Mouse (Mus musculus): ENCODE results near the gene Ppcdc. TPM values are rescaled to one million over a fixed set of nuclear protein-coding genes. Genes with fewer than 3 reads are reported as not detected.

The Ppcdc gene
- 26.5 and 32.2 TPM in 2 replicates for polyA plus RNA-seq (2014; fragmentation: Nextera tagmentation; extraction: Ambion mirVana)

DNA sequence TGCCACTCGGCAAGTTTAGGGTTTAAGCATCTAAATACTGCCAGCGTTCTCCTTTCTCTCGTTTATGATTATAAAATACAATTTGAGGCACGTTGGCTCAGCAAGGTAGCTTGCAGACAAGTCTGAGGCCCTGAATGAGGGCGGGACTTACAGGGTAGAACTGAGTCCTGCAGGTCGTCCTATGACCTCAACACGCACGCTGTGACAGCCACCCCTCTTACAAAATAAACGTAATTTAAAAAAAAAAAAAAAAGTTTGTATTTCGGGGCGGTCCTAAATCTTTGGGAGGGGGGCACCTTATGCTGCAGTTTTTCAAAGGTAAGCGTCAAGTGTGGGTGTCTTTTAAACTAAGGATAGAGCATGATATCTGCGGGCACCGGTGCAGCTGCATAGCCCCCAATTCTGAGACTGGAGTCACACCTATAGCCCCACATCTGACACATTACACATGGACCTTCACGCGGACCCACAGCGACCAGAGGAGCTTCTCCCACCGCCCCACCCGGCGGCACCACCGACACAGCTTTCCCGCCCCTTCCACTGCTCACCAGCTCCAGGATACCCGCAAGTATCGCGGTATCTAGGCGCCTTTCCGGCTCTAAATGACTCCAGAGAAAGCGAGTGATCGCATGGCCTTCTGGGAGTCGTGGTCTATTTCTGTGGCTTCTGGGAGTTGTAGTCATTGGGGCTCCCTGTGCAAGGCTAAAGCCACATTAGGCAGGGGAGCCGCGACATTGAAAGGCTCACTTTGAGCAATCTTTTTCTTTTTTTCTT is at the start of gene Ppcdc:
Gene Ppcdc (minus strand): TSS at position 603 of the 774 bp plus-strand sequence.
- Histone ChIP-seq H3K27ac (replicated peaks; ENCODE audit: low read depth, low read length) (no peak within 1 kb of the TSS), H3K9me3 (ENCODE audit: control insufficient read depth, low read length) (no peaks in the 10 kb centered on the region), H3K4me2 (ENCODE audit: low read depth, severe bottlenecking) (peak within 1 kb of the TSS; percentile 69), H3K4me1 (ENCODE audit: control insufficient read depth, insufficient read depth, low read length) (0 out of 2 replicates have a peak, but pooled peaks cover 4% of the 10 kb centered on the region), H3K4me3 (ENCODE audit: low read depth, low read length) (peak within 1 kb of the TSS; percentile 42), H3K27me3 (ENCODE audit: control insufficient read depth, insufficient read depth, low read length) (no peaks in the 10 kb centered on the region), H3K9ac (ENCODE audit: low read length) (peak within 1 kb of the TSS; percentile 72), H3K36me3 (ENCODE audit: control insufficient read depth, insufficient read depth, low read length) (no peaks in the 10 kb centered on the region)
- DNase-seq (ENCODE audit: low spot score) (peak; percentile 94), ATAC-seq (ENCODE audit: insufficient number of reproducible peaks, low FRiP score, low TSS enrichment, low read depth) (peak; percentile 98)
- WGBS: 4% methylated on average over 32 of the region's 32 CpGs

DNA sequence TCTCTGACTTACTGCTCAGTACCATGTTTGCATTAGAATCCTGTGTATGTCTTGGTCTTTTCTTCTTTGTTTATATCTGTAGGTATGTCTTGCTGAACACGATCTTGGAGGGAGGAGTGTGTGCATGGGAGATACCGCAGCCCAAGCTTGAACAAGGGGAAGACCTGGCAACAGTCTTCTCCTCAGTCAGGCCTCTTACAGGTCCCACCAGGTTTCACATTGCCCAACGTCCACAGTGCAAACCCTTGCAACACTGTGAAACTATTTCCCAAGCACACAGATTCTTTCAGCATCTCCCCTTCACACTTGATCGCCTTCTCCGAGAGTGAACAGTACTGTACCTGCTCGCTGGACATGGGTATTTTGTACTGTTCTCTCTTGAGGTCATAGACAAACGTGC is 47.9 kb upstream of the Ppcdc start:
- Histone ChIP-seq H3K9ac (ENCODE audit: low read length) (no peak overlapping the region), H3K4me2 (ENCODE audit: low read depth, severe bottlenecking) (no peak overlapping the region), H3K27ac (replicated peaks; ENCODE audit: low read depth, low read length) (no peak overlapping the region), H3K36me3 (ENCODE audit: control insufficient read depth, insufficient read depth, low read length) (no peaks in the 10 kb centered on the region), H3K4me1 (ENCODE audit: control insufficient read depth, insufficient read depth, low read length) (no peaks in the 10 kb centered on the region), H3K9me3 (ENCODE audit: control insufficient read depth, low read length) (no peaks in the 10 kb centered on the region), H3K4me3 (ENCODE audit: low read depth, low read length) (no peak overlapping the region), H3K27me3 (ENCODE audit: control insufficient read depth, insufficient read depth, low read length) (no peaks in the 10 kb centered on the region)
- ATAC-seq (ENCODE audit: insufficient number of reproducible peaks, low FRiP score, low TSS enrichment, low read depth): no peak
- 75% methylated on average over 7 of the region's 7 CpGs for WGBS
- no peak for DNase-seq (ENCODE audit: low spot score)

DNA sequence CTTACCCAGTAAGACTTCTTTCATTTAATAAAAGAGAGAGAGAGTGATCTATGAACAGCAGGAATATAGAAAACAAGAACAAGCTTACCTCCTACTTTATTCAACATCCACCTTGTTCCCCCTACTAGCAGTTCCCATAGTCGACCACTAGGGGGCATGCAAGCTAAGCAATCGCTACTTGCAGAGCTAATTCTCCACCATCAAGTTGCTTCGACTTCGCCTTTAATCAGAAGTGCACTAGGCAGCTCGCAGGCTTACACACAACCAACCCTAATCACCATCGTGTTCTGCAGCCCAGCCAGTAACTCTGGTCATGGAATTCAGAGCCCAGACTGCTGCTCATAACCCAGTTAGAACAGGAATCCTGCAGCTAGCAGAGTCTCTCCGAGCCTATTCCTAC is 45.9 kb upstream of the Ppcdc start:
- Histone ChIP-seq H3K27ac (replicated peaks; ENCODE audit: low read depth, low read length) (no peak overlapping the region), H3K4me2 (ENCODE audit: low read depth, severe bottlenecking) (no peak overlapping the region), H3K36me3 (ENCODE audit: control insufficient read depth, insufficient read depth, low read length) (no peaks in the 10 kb centered on the region), H3K27me3 (ENCODE audit: control insufficient read depth, insufficient read depth, low read length) (no peaks in the 10 kb centered on the region), H3K9ac (ENCODE audit: low read length) (no peak overlapping the region), H3K4me1 (ENCODE audit: control insufficient read depth, insufficient read depth, low read length) (no peaks in the 10 kb centered on the region), H3K4me3 (ENCODE audit: low read depth, low read length) (no peak overlapping the region), H3K9me3 (ENCODE audit: control insufficient read depth, low read length) (no peaks in the 10 kb centered on the region)
- DNase-seq (ENCODE audit: low spot score): peak; percentile 87
- 16% methylated on average over 7 of the region's 7 CpGs for WGBS
- ATAC-seq (ENCODE audit: insufficient number of reproducible peaks, low FRiP score, low TSS enrichment, low read depth): no peak

DNA sequence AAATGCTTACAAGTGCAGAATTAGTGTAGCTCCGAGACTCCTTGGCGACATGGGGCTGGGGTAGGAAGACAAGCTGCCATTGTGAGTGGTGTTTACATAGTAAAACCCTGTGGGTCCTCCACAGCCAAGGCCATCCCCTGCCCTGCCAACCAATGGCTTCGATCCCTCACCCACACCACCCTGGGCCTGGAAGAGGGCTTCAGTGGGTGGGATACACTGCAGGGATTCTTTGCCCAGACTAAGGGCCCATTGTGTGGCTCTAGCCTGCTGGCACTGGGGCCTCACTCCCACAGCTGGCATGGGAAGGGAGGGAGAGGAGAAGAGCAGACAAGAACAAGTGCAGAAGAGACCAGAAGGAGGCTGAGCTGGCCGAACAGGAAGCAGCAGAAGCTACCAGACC is 29.0 kb upstream of the Ppcdc start:
- H3K9ac ChIP-seq (ENCODE audit: low read length): no peak overlapping the region
- H3K27me3 ChIP-seq (ENCODE audit: control insufficient read depth, insufficient read depth, low read length): no peaks in the 10 kb centered on the region
- no peak overlapping the region for H3K27ac ChIP-seq (replicated peaks; ENCODE audit: low read depth, low read length)
- 80% methylated on average over 4 of the region's 4 CpGs for WGBS
- no peak overlapping the region for H3K4me3 ChIP-seq (ENCODE audit: low read depth, low read length)
- ATAC-seq (ENCODE audit: insufficient number of reproducible peaks, low FRiP score, low TSS enrichment, low read depth): no peak
- no peaks in the 10 kb centered on the region for H3K36me3 ChIP-seq (ENCODE audit: control insufficient read depth, insufficient read depth, low read length)
- H3K4me2 ChIP-seq (ENCODE audit: low read depth, severe bottlenecking): no peak overlapping the region
- H3K9me3 ChIP-seq (ENCODE audit: control insufficient read depth, low read length): no peaks in the 10 kb centered on the region
- H3K4me1 ChIP-seq (ENCODE audit: control insufficient read depth, insufficient read depth, low read length): no peaks in the 10 kb centered on the region
- DNase-seq (ENCODE audit: low spot score): no peak

DNA sequence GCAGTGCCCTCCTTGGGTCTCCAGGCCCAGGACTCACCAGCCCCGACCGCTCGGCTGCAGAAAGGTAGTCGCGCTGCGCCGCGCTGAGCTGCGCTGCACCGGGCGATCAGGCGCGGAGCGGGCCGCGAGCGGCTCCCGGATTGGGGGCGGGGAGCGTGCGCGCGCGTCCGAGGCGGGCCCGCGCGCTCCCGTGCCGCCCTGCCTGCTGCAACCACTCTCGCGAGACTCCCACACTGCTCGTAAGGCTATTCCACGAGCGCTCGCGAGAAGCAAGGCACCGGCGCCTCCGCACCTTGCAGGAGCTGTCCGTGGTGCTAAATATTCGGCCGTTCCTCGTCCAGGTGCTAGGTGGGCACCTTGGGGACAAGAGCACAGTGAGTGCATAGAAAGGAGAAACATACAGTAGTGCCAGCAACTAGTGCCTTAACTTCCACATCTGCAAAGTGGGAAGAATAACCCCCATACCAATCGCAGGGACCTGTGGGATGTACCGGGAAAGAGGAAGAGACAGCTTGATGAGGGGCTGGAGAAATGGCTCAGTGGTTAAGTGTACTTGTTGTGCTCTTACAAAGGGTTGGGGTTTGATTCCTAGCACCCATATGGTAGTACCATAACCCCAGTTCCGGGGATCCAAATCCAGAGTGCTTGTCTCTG is 28.1 kb upstream of the Ppcdc start, which contains the start of gene Scamp5:
Gene Scamp5 (minus strand): TSS at position 165 of the 654 bp plus-strand sequence.
- Histone ChIP-seq H3K4me3 (ENCODE audit: low read depth, low read length) (peak within 1 kb of the TSS; percentile 52), H3K27me3 (ENCODE audit: control insufficient read depth, insufficient read depth, low read length) (no peaks in the 10 kb centered on the region), H3K4me1 (ENCODE audit: control insufficient read depth, insufficient read depth, low read length) (no peaks in the 10 kb centered on the region), H3K36me3 (ENCODE audit: control insufficient read depth, insufficient read depth, low read length) (no peaks in the 10 kb centered on the region), H3K4me2 (ENCODE audit: low read depth, severe bottlenecking) (peak within 1 kb of the TSS; percentile 71), H3K9me3 (ENCODE audit: control insufficient read depth, low read length) (no peaks in the 10 kb centered on the region), H3K9ac (ENCODE audit: low read length) (peak within 1 kb of the TSS; percentile 45), H3K27ac (replicated peaks; ENCODE audit: low read depth, low read length) (no peak within 1 kb of the TSS)
- ATAC-seq (ENCODE audit: insufficient number of reproducible peaks, low FRiP score, low TSS enrichment, low read depth) (peak; percentile 84), DNase-seq (ENCODE audit: low spot score) (peak; percentile 96)
- WGBS: 2% methylated on average over 48 of the region's 48 CpGs

DNA sequence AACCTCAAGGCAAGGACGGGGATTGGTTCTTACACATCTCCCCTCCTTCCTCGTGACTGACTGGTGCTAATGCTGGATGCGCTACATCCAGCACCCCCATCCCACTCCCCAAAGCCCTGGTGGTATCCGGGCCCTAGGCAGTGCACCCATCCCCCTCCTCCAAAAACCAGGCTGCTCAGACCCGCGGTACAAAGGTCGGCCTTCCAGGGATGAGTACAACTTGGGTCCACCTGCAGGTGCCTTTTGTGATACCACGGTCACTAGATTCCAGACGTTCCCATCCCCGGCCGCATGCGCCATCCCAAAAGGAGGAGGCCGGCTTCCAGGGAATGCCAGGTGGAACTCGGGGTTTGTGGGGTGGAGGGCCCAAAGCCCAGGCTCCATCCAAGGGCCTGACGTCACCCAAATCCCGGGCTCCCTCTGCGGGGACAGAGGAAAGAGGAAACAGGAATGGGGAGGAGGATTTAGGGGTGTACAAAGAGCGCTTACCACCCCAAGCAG is 27.4 kb upstream of the Ppcdc start:
- 1% methylated on average over 18 of the region's 18 CpGs for WGBS
- ATAC-seq (ENCODE audit: insufficient number of reproducible peaks, low FRiP score, low TSS enrichment, low read depth): peak; percentile 60
- Histone ChIP-seq H3K4me3 (ENCODE audit: low read depth, low read length) (peak overlapping the region; percentile 52), H3K4me2 (ENCODE audit: low read depth, severe bottlenecking) (peak overlapping the region; percentile 71), H3K27ac (replicated peaks; ENCODE audit: low read depth, low read length) (no peak overlapping the region), H3K9ac (ENCODE audit: low read length) (peak overlapping the region; percentile 45; the same call in 1 of the 2 replicates), H3K9me3 (ENCODE audit: control insufficient read depth, low read length) (no peaks in the 10 kb centered on the region), H3K27me3 (ENCODE audit: control insufficient read depth, insufficient read depth, low read length) (no peaks in the 10 kb centered on the region), H3K4me1 (ENCODE audit: control insufficient read depth, insufficient read depth, low read length) (no peaks in the 10 kb centered on the region), H3K36me3 (ENCODE audit: control insufficient read depth, insufficient read depth, low read length) (no peaks in the 10 kb centered on the region)
- DNase-seq (ENCODE audit: low spot score): peak; percentile 38

DNA sequence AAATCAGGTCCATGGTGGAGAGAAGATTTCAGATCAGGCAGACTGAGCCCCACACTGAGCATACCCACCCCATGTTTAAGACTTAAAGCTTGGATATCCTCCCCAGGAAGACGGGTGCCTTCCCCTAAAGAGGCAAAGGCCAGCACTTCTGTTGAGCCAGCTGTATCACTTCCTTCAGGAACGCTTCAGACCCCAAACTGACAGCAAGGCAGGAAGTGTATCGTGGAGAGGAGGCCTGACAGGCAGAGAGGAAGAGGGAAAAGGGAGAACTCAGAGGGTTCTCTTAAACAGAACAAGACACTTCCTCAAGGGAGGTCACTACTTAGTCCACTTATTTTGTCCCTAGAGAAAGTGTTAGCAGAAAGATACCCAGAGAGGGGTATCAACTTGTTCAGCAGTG is 26.2 kb upstream of the Ppcdc start:
- H3K27me3 ChIP-seq (ENCODE audit: control insufficient read depth, insufficient read depth, low read length): no peaks in the 10 kb centered on the region
- no peak for DNase-seq (ENCODE audit: low spot score)
- H3K4me3 ChIP-seq (ENCODE audit: low read depth, low read length): no peak overlapping the region
- ATAC-seq (ENCODE audit: insufficient number of reproducible peaks, low FRiP score, low TSS enrichment, low read depth): no peak
- 72% methylated on average over 3 of the region's 3 CpGs for WGBS
- no peaks in the 10 kb centered on the region for H3K4me1 ChIP-seq (ENCODE audit: control insufficient read depth, insufficient read depth, low read length)
- no peak overlapping the region for H3K9ac ChIP-seq (ENCODE audit: low read length)
- H3K27ac ChIP-seq (replicated peaks; ENCODE audit: low read depth, low read length): no peak overlapping the region
- no peak overlapping the region for H3K4me2 ChIP-seq (ENCODE audit: low read depth, severe bottlenecking)
- H3K9me3 ChIP-seq (ENCODE audit: control insufficient read depth, low read length): no peaks in the 10 kb centered on the region
- H3K36me3 ChIP-seq (ENCODE audit: control insufficient read depth, insufficient read depth, low read length): no peaks in the 10 kb centered on the region

DNA sequence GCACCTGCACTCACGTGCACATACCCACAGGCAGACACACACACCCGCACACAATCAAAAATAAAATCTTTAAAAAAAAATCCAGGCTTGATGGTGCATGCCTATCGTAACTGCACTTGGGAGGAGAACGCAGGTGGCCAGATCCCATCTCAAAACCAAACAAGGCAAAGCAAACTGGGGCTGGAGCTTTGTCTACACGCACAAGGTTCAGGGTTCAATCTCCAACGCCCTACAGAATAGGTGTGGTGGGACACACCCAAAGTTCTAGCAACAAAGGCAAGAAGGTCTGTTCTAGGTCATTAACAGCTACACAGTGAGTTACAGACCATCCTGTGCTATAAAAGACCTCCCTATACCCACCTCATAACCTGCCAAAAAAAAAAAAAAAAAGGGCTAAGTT is 22.9 kb upstream of the Ppcdc start:
- no peak for DNase-seq (ENCODE audit: low spot score)
- Histone ChIP-seq H3K4me2 (ENCODE audit: low read depth, severe bottlenecking) (no peak overlapping the region), H3K4me1 (ENCODE audit: control insufficient read depth, insufficient read depth, low read length) (no peaks in the 10 kb centered on the region), H3K9me3 (ENCODE audit: control insufficient read depth, low read length) (no peaks in the 10 kb centered on the region), H3K36me3 (ENCODE audit: control insufficient read depth, insufficient read depth, low read length) (no peaks in the 10 kb centered on the region), H3K9ac (ENCODE audit: low read length) (no peak overlapping the region), H3K4me3 (ENCODE audit: low read depth, low read length) (no peak overlapping the region), H3K27me3 (ENCODE audit: control insufficient read depth, insufficient read depth, low read length) (no peaks in the 10 kb centered on the region), H3K27ac (replicated peaks; ENCODE audit: low read depth, low read length) (no peak overlapping the region)
- WGBS: 86% methylated on average over 6 of the region's 6 CpGs
- ATAC-seq (ENCODE audit: insufficient number of reproducible peaks, low FRiP score, low TSS enrichment, low read depth): no peak
